Mouse (Mus musculus): ENCODE measurements at regions not wholly inside any gene's neighbourhood (a gene's known extent, or its start where the extent isn't known, plus 50 kb on each side); places are given as distances from the start of the nearest gene placed in this dataset.
"Not testable (repeated sequence)": the region's sequence is repeated elsewhere in the genome, so short reads cannot be mapped to it uniquely, and the experiment has no call there.

- intact Hi-C loops (cut with DNase I; ENCODE audit: low total_unique reads) = no loop called here
- no peak for DNase-seq
Measured at GRCm38 (mm10) chr17:79540511-79540910, 71.2 kb upstream of the Rmdn2 start.

GRCm38 (mm10) chr17:79543907-79544522 is 67.6 kb upstream of the Rmdn2 start:
- DNase-seq = peak; percentile 69
- intact Hi-C loops (cut with DNase I; ENCODE audit: low total_unique reads) = no loop called here

GRCm38 (mm10) chr17:79545878-79546277 is 65.8 kb upstream of the Rmdn2 start:
- no peak for DNase-seq
- intact Hi-C loops (cut with DNase I; ENCODE audit: low total_unique reads) = no loop called here

GRCm38 (mm10) chr17:79547075-79547474 is 64.6 kb upstream of the Rmdn2 start:
- intact Hi-C loops (cut with DNase I; ENCODE audit: low total_unique reads) = no loop called here
- no peak for DNase-seq

GRCm38 (mm10) chr17:79547524-79547923 is 64.1 kb upstream of the Rmdn2 start:
- DNase-seq = no peak
- intact Hi-C loops (cut with DNase I; ENCODE audit: low total_unique reads) = no loop called here

GRCm38 (mm10) chr17:79550409-79550808 is 61.3 kb upstream of the Rmdn2 start:
- intact Hi-C loops (cut with DNase I; ENCODE audit: low total_unique reads); DNase-seq: not testable (repeated sequence)

- peak; percentile 16 for DNase-seq
Measured at GRCm38 (mm10) chr17:79553850-79554249, 57.8 kb upstream of the Rmdn2 start.

GRCm38 (mm10) chr17:79555593-79555992 is 56.1 kb upstream of the Rmdn2 start:
- intact Hi-C loops (cut with DNase I; ENCODE audit: low total_unique reads) = no loop called here

More at GRCm38 (mm10) chr17:79553850-79554249, 57.8 kb upstream of the Rmdn2 start:
- intact Hi-C loops (cut with DNase I; ENCODE audit: low total_unique reads) = no loop called here

More at GRCm38 (mm10) chr17:79555593-79555992, 56.1 kb upstream of the Rmdn2 start:
- DNase-seq = no peak

All from gastrocnemius, postnatal 14 days (tissue).